Mouse (Mus musculus) ovary, adult 18-20 months (tissue): ENCODE measurements at regions not wholly inside any gene's neighbourhood (a gene's known extent, or its start where the extent isn't known, plus 50 kb on each side); places are given as distances from the start of the nearest gene placed in this dataset.

Experiments used
- DNase-seq: peaks from one replicate; pipeline ENCODE4 v3.0.0; 2022; ENCODE audit warnings: low spot score, mixed read lengths

DNA sequence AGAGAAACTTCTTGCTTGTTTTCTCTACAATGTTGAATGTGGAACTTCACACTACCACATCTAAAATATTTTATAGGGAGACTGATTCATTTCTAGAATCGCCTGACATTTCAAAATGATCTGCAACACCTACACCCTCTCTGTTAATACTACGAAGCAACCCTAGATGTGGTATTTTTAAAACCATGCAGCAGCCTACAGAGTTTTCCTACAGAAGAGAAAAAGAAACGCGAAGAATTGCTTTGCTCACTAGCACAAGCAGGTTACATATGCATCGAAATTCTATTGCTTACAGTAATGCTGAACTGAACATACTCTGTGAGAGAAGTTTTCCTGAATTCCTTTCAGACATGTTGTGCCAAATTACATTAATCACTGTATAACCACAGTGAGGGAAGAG lies 488.7 kb downstream of the Fat4 start:
- no peak for DNase-seq

DNA sequence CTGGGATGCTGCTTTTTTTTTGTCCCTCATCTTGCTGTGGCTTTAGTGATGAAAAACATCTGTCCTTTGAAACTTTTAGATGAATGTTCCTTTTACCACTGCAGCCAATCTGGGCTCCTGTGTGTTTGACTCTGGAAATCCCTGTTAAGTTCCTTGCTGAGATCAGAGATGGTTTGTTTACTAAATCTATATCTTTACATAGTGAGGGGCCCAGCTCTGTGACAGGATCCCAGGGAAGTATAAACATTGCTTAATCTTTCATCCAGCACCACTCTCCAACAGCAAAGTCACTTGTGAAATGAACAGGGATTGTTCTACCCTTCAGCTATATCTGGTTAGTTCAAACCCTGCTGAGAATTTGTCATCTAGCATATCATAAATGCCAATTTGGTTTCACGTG lies 501.8 kb downstream of the Fat4 start:
- no peak for DNase-seq

GRCm38 (mm10) chr3:39390442-39390841 lies 503.7 kb downstream of the Fat4 start:
- no peak for DNase-seq

DNA sequence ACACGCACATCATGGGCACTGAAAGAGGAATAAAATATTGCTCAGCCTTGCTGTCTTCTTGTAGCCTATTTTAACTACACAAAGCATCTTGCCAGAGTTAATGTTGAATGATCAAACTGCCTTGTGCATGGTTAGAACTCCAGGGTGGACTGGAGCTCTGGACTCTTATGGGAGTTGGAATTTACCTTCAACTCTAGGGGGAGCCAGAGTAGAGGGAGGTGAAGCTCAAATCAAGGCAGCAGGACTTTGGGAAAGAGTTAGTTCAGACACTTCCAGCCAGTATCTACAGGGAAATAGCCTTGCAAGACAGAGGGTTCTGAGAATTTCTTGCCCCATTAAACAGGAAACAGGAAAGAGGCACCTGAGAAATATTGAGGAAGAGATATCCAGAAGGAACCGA lies 505.3 kb downstream of the Fat4 start:
- DNase-seq, result no peak

DNA sequence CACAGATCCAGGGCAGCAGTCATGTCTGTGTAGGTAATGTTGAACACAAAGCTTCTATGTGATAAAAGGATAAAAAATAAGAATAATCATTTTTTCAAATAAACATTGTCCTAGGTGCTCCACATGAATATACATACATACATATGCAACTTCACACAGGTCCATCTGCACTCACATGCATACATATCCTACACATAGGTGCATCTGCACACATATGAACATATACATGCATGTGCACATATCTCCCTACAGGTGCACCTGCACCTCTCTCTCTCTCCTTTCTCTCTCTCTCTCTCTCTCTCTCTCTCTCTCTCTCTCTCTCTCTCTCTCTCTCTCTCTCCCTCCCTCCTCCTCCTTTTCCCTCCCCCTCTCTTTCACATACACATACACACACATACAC lies 509.9 kb downstream of the Fat4 start:
- no peak for DNase-seq

- no peak for DNase-seq
Measured at GRCm38 (mm10) chr3:39397255-39397654, 510.5 kb downstream of the Fat4 start.

DNA sequence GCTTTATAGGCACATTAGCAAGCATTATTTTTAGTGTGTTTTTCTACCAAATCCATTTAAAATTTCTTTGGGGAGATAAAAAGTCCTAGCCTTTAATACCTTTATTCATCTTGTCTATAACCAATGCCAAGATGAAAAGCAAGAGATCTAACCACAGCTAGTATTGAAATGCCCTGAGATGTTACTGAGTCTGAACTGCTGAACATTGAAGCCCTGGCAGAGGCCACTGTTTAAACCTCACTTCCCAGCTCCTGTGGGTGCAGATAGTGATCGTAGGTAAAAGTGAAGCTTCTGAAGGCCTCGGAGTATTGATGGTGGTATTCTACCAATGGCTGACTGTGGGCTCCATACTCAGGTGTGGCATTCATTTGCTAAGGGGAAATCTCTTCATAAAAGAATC lies 510.9 kb downstream of the Fat4 start:
- no peak for DNase-seq

- no peak for DNase-seq
Measured at GRCm38 (mm10) chr3:39424778-39425642, 538.3 kb downstream of the Fat4 start.

DNA sequence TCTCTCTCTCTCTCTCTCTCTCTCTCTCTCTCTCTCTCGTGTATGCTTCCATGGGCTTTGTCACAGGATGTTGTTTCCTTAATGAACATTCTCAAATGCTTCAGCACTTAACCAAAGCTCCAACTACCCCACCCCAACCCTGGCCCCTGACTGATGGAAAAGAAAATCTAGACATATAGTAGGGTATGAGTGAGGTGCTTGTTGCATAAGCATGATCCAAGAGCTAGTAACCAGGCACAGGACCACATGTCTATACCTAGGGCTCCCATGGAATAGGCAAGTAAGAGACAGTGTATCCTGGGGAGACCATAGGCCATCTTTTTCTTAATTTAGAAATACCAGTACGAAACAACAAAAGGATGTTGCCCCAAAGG lies 538.9 kb downstream of the Fat4 start:
- DNase-seq, result no peak

DNA sequence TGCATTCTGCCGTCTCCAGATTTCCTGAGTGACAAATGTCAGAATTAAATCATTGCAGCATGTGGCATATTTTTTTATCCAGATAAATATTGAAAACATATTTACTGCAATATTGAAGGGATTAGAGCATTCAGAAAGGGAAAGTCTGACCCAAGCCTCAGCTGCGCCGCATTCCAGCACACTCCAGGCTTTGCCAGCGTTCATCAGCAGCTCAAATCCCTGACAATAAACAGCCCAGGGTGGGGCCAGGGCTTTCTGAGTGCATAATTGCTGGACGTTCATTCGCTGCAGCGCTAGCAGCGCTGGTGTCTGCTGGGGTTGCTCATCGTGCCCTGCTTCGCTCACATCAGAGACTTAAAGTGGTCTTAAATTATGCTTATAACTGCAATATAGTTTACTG lies 556.6 kb downstream of the Fat4 start:
- DNase-seq, result no peak

DNA sequence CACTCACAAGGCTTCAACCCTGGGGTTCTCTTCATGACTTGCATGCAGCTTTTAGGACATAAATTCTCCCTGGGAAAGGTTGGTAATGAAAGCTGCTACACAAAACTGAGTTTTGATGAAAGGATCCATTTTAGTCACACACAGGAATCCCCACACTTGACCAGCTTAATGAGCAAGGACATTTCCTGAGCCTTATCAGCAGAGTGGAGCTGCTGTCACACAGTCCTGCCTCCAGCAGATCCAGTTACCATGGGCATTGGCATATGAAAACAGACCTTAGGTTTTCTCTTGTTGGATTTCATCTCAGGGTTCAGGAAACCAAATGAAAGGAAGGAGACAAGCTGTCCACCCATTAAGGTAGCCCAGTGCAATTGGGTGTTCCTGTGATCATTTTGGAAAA lies 568.9 kb downstream of the Fat4 start:
- DNase-seq, result no peak

DNA sequence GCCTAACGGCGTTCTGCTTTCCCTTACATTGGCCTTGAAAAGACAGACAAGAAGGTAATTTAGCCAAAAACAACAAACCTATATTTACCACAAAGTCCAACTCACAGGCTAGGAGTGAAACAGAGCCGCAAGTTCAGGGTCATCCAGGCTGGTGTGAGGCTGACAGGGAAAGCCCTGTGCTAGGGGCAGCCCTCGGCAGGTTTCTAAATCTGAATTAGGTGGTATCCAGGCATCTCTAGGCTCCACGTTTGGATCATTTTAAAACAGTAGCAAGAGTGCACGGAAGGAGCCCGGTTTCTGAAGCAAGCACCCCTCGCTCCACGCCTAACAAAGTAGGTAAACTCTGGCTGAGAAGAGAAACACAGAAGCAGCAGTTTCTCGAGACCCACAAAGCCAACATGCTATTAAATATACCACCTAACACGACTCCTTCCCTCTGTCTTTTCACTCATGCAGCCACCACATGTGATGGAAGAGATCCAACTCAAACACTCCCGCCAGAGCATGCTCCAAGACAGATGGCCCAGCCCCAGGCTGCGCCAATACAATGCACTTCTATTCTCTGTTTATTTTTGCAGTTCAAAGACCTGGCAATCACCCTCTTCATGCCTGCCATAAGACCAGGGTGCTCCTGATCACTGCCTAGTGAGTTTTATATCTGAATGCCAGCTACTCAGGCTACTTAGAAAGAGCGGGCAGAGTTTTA lies 573.6 kb downstream of the Fat4 start:
- DNase-seq, result no peak

DNA sequence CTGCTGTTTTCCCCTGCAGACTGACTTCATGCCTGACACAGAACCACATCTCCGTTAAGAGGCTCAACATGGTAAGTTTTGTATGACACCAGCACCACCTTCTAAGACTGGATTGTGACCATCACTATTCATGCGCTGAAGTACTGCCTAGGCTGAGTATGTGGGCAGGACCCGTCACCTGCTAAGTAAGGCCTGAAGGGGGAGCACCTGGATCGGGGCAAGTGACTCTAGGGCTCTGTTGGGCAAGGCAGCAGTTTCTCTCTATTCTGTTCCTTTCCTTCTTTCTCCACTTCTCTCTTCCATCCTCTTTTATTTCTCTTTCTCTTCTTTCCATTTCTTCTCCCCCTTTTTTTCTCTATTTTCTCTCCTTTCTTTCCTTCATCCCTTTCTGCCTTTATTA lies 574.8 kb downstream of the Fat4 start:
- no peak for DNase-seq

- DNase-seq, result no peak
Measured at GRCm38 (mm10) chr3:39465811-39466210, 579.1 kb downstream of the Fat4 start.

DNA sequence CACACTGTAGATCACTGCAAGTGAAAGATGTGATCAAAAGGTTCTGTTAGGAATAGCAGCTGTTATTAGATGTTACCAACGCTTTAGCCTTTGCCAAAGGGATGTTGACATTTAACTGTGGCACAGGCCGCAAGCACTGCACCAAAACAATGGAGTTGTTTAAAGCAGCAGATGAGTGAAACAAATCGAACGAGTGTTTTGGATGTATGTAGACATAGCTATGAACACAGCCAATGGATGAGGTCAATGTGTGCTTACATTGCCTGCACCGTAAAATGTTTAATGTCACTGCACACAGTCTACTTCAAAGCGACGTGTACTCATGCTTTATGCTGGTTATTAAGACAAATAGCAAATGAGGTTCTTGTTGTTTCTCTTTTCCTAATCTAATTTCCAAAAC lies 602.7 kb downstream of the Fat4 start:
- no peak for DNase-seq

GRCm38 (mm10) chr3:39494363-39494762 lies 607.6 kb downstream of the Fat4 start:
- DNase-seq, result no peak

- DNase-seq, result no peak
Measured at GRCm38 (mm10) chr3:39528087-39528486, 641.3 kb downstream of the Fat4 start.

GRCm38 (mm10) chr3:39537515-39537914 lies 650.8 kb downstream of the Fat4 start:
- DNase-seq, result no peak

DNA sequence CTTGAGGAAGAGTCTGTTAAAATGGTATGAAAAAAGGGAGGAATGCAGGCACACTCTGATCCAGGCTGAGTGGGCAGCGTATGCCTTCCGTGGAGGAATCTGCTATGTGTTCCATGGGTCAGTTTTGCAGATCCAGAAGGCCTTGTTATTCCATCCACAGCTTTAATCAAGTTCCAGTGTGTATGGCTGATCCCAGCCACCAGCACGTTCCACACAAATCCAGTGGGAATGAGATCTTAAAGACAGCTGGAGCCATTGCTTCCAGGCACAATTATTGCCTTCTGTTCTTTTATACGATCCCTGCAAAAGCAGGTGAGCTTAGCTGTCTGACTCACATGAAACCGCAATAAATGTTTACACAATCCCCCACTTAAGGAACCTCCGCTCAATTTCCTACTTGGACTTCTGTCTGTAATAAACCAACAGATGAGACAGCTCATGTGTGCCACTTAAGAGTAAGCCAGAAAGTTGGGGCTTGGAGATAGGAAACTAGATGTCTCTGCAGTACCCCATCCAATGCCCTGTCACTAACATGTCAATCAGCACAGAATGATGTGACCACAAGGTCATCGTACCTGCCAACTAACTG lies 653.9 kb downstream of the Fat4 start:
- no peak for DNase-seq

DNA sequence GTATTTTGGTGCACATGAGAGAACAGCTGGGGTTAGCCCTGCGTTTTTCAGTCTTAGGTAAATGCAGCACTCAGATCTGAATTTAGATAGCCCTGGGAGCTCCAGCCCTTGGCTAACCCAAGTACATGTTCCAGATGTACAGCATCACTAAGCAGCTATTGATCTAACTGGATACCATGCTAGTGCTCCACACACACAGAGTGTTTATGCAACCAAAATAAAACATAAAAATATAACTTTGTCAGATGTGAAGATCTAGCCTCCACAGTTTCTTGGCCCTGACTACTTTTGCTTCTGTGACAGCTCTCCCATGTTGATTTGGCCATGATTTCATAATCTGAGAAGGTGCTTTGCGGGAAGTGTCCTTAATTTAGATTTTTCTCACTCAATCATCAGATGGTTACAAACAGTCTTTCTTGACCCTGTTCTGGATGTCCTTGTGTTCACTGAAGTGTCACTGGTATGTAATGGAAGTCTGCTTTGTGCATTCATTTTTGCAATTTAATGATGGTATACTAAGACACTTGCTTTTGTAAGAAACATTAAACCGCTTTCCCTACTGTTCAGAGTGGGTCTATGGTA lies 672.8 kb downstream of the Fat4 start:
- DNase-seq, result no peak

GRCm38 (mm10) chr3:39560951-39561350 lies 674.2 kb downstream of the Fat4 start:
- no peak for DNase-seq

- DNase-seq, result no peak
Measured at GRCm38 (mm10) chr3:39571444-39572237, 684.9 kb downstream of the Fat4 start.
